Mouse (Mus musculus): ENCODE measurements around the gene Alb.

DNA sequence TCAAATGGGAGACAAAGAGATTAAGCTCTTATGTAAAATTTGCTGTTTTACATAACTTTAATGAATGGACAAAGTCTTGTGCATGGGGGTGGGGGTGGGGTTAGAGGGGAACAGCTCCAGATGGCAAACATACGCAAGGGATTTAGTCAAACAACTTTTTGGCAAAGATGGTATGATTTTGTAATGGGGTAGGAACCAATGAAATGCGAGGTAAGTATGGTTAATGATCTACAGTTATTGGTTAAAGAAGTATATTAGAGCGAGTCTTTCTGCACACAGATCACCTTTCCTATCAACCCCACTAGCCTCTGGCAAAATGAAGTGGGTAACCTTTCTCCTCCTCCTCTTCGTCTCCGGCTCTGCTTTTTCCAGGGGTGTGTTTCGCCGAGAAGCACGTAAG lies at the start of gene Alb:
- no peak for TF ChIP-seq GATA1 (IDR thresholded peaks at IDR 0.05; ENCODE audit: borderline replicate concordance, low read length)
- TF ChIP-seq CTCF (IDR thresholded peaks at IDR 0.05; ENCODE audit: low read depth, low read length): no peak
- TF ChIP-seq TAL1 (conservative IDR thresholded peaks at IDR 0.05; ENCODE audit: low read depth, low read length): no peak
- TF ChIP-seq POLR2AphosphoS5 (IDR thresholded peaks at IDR 0.05; ENCODE audit: insufficient replicate concordance, low read depth, low read length): no peak

Data from G1E (cell line).